Mouse (Mus musculus): ENCODE measurements around the gene Myzap. TPM values are rescaled to one million over a fixed set of nuclear protein-coding genes. Genes with fewer than 3 reads are reported as not detected.

The Myzap gene
- polyA plus RNA-seq, 1 experiment from 2014 or later = 7.4 TPM

GRCm38 (mm10) chr9:71568323-71568942 lies 23.7 kb downstream of the Myzap start:
- Histone ChIP-seq H3K4me2 (ENCODE audit: low read depth) (no peak overlapping the region), H3K27ac (ENCODE audit: low read depth, low read length) (no peak overlapping the region), H3K4me1 (ENCODE audit: control insufficient read depth, insufficient read depth, low read length) (no peaks in the 10 kb centered on the region; the same call in 1 of the 2 replicates), H3K27me3 (ENCODE audit: control insufficient read depth, insufficient read depth, low read length) (no peaks in the 10 kb centered on the region), H3K4me3 (ENCODE audit: low read depth, low read length) (no peak overlapping the region), H3K9ac (ENCODE audit: low read length) (no peak overlapping the region), H3K36me3 (ENCODE audit: control insufficient read depth, insufficient read depth, low read length) (no peaks in the 10 kb centered on the region), H3K9me3 (ENCODE audit: control insufficient read depth, low read length) (no peaks in the 10 kb centered on the region)
- WGBS = 42% methylated on average over 5 of the region's 5 CpGs
- ATAC-seq (ENCODE audit: insufficient read depth, low FRiP score, low TSS enrichment) (no peak), DNase-seq (ENCODE audit: low spot score) (no peak)

GRCm38 (mm10) chr9:71567391-71567790 lies 24.8 kb downstream of the Myzap start:
- Histone ChIP-seq H3K4me1 (ENCODE audit: control insufficient read depth, insufficient read depth, low read length) (no peaks in the 10 kb centered on the region; the same call in 1 of the 2 replicates), H3K27ac (ENCODE audit: low read depth, low read length) (no peak overlapping the region), H3K4me3 (ENCODE audit: low read depth, low read length) (no peak overlapping the region), H3K9me3 (ENCODE audit: control insufficient read depth, low read length) (no peaks in the 10 kb centered on the region), H3K27me3 (ENCODE audit: control insufficient read depth, insufficient read depth, low read length) (no peaks in the 10 kb centered on the region), H3K36me3 (ENCODE audit: control insufficient read depth, insufficient read depth, low read length) (no peaks in the 10 kb centered on the region), H3K4me2 (ENCODE audit: low read depth) (no peak overlapping the region), H3K9ac (ENCODE audit: low read length) (no peak overlapping the region)
- 72% methylated on average over 3 of the region's 3 CpGs for WGBS
- no peak for DNase-seq (ENCODE audit: low spot score)
- no peak for ATAC-seq (ENCODE audit: insufficient read depth, low FRiP score, low TSS enrichment)

- H3K4me2 ChIP-seq (ENCODE audit: low read depth) = no peak overlapping the region
- no peak overlapping the region for H3K27ac ChIP-seq (ENCODE audit: low read depth, low read length)
- H3K9me3 ChIP-seq (ENCODE audit: control insufficient read depth, low read length) = no peaks in the 10 kb centered on the region
- no peaks in the 10 kb centered on the region for H3K27me3 ChIP-seq (ENCODE audit: control insufficient read depth, insufficient read depth, low read length)
- H3K9ac ChIP-seq (ENCODE audit: low read length) = no peak overlapping the region
- 41% methylated on average over 4 of the region's 4 CpGs for WGBS
- ATAC-seq (ENCODE audit: insufficient read depth, low FRiP score, low TSS enrichment) (no peak), DNase-seq (ENCODE audit: low spot score) (no peak)
- no peaks in the 10 kb centered on the region for H3K36me3 ChIP-seq (ENCODE audit: control insufficient read depth, insufficient read depth, low read length)
- no peak overlapping the region for H3K4me3 ChIP-seq (ENCODE audit: low read depth, low read length)
- H3K4me1 ChIP-seq (ENCODE audit: control insufficient read depth, insufficient read depth, low read length) = no peaks in the 10 kb centered on the region; the same call in 1 of the 2 replicates
Measured at GRCm38 (mm10) chr9:71566763-71567162, 25.4 kb downstream of the Myzap start.

- Histone ChIP-seq H3K27ac (ENCODE audit: low read depth, low read length) (no peak overlapping the region), H3K4me2 (ENCODE audit: low read depth) (no peak overlapping the region), H3K9ac (ENCODE audit: low read length) (no peak overlapping the region), H3K36me3 (ENCODE audit: control insufficient read depth, insufficient read depth, low read length) (no peaks in the 10 kb centered on the region), H3K4me1 (ENCODE audit: control insufficient read depth, insufficient read depth, low read length) (no peaks in the 10 kb centered on the region), H3K9me3 (ENCODE audit: control insufficient read depth, low read length) (no peaks in the 10 kb centered on the region), H3K27me3 (ENCODE audit: control insufficient read depth, insufficient read depth, low read length) (no peaks in the 10 kb centered on the region), H3K4me3 (ENCODE audit: low read depth, low read length) (no peak overlapping the region)
- ATAC-seq (ENCODE audit: insufficient read depth, low FRiP score, low TSS enrichment) (no peak), DNase-seq (ENCODE audit: low spot score) (no peak)
- WGBS = 70% methylated on average over 2 of the region's 2 CpGs
Measured at GRCm38 (mm10) chr9:71557737-71558136, 34.4 kb downstream of the Myzap start.

GRCm38 (mm10) chr9:71554001-71554400 lies 38.2 kb downstream of the Myzap start:
- DNase-seq (ENCODE audit: low spot score) (no peak), ATAC-seq (ENCODE audit: insufficient read depth, low FRiP score, low TSS enrichment) (no peak)
- H3K9me3 ChIP-seq (ENCODE audit: control insufficient read depth, low read length) = no peaks in the 10 kb centered on the region
- H3K27ac ChIP-seq (ENCODE audit: low read depth, low read length) = no peak overlapping the region
- WGBS = 92% methylated on average over 3 of the region's 3 CpGs
- H3K9ac ChIP-seq (ENCODE audit: low read length) = no peak overlapping the region
- no peak overlapping the region for H3K4me3 ChIP-seq (ENCODE audit: low read depth, low read length)
- H3K27me3 ChIP-seq (ENCODE audit: control insufficient read depth, insufficient read depth, low read length) = no peaks in the 10 kb centered on the region
- H3K36me3 ChIP-seq (ENCODE audit: control insufficient read depth, insufficient read depth, low read length) = no peaks in the 10 kb centered on the region
- H3K4me1 ChIP-seq (ENCODE audit: control insufficient read depth, insufficient read depth, low read length) = no peaks in the 10 kb centered on the region
- H3K4me2 ChIP-seq (ENCODE audit: low read depth) = no peak overlapping the region

GRCm38 (mm10) chr9:71550176-71550575 lies 42.0 kb downstream of the Myzap start:
- no peaks in the 10 kb centered on the region for H3K36me3 ChIP-seq (ENCODE audit: control insufficient read depth, insufficient read depth, low read length)
- no peaks in the 10 kb centered on the region for H3K27me3 ChIP-seq (ENCODE audit: control insufficient read depth, insufficient read depth, low read length)
- no peak overlapping the region for H3K27ac ChIP-seq (ENCODE audit: low read depth, low read length)
- ATAC-seq (ENCODE audit: insufficient read depth, low FRiP score, low TSS enrichment) (no peak), DNase-seq (ENCODE audit: low spot score) (no peak)
- 85% methylated on average over 8 of the region's 8 CpGs for WGBS
- no peak overlapping the region for H3K4me3 ChIP-seq (ENCODE audit: low read depth, low read length)
- no peak overlapping the region for H3K9ac ChIP-seq (ENCODE audit: low read length)
- no peaks in the 10 kb centered on the region for H3K4me1 ChIP-seq (ENCODE audit: control insufficient read depth, insufficient read depth, low read length)
- H3K4me2 ChIP-seq (ENCODE audit: low read depth) = no peak overlapping the region
- H3K9me3 ChIP-seq (ENCODE audit: control insufficient read depth, low read length) = no peaks in the 10 kb centered on the region

GRCm38 (mm10) chr9:71547704-71548275 lies 44.4 kb downstream of the Myzap start:
- Histone ChIP-seq H3K9me3 (ENCODE audit: control insufficient read depth, low read length) (no peaks in the 10 kb centered on the region), H3K4me3 (ENCODE audit: low read depth, low read length) (no peak overlapping the region), H3K27me3 (ENCODE audit: control insufficient read depth, insufficient read depth, low read length) (no peaks in the 10 kb centered on the region), H3K4me1 (ENCODE audit: control insufficient read depth, insufficient read depth, low read length) (no peaks in the 10 kb centered on the region), H3K9ac (ENCODE audit: low read length) (no peak overlapping the region), H3K27ac (ENCODE audit: low read depth, low read length) (no peak overlapping the region), H3K4me2 (ENCODE audit: low read depth) (no peak overlapping the region), H3K36me3 (ENCODE audit: control insufficient read depth, insufficient read depth, low read length) (no peaks in the 10 kb centered on the region)
- ATAC-seq (ENCODE audit: insufficient read depth, low FRiP score, low TSS enrichment) (no peak), DNase-seq (ENCODE audit: low spot score) (no peak)
- 84% methylated on average over 10 of the region's 10 CpGs for WGBS

GRCm38 (mm10) chr9:71544831-71545230 lies 47.3 kb downstream of the Myzap start:
- no peaks in the 10 kb centered on the region for H3K36me3 ChIP-seq (ENCODE audit: control insufficient read depth, insufficient read depth, low read length)
- H3K9ac ChIP-seq (ENCODE audit: low read length) = no peak overlapping the region
- DNase-seq (ENCODE audit: low spot score) = no peak
- 89% methylated on average over 5 of the region's 5 CpGs for WGBS
- H3K27me3 ChIP-seq (ENCODE audit: control insufficient read depth, insufficient read depth, low read length) = no peaks in the 10 kb centered on the region
- no peaks in the 10 kb centered on the region for H3K4me1 ChIP-seq (ENCODE audit: control insufficient read depth, insufficient read depth, low read length)
- H3K9me3 ChIP-seq (ENCODE audit: control insufficient read depth, low read length) = no peaks in the 10 kb centered on the region
- no peak overlapping the region for H3K27ac ChIP-seq (ENCODE audit: low read depth, low read length)
- no peak overlapping the region for H3K4me2 ChIP-seq (ENCODE audit: low read depth)
- ATAC-seq (ENCODE audit: insufficient read depth, low FRiP score, low TSS enrichment) = no peak
- H3K4me3 ChIP-seq (ENCODE audit: low read depth, low read length) = no peak overlapping the region

All from neural tube, embryonic 11.5 days (tissue).